Mouse (Mus musculus): ENCODE data around the gene Fbxo47.
"Not testable (repeated sequence)": the region's sequence is repeated elsewhere in the genome, so short reads cannot be mapped to it uniquely, and the experiment has no call there.

The Fbxo47 gene

GRCm38 (mm10) chr11:97880362-97880761, 3.6 kb downstream of the Fbxo47 start:
- DNase-seq (ENCODE audit: low spot score), result no peak

DNA sequence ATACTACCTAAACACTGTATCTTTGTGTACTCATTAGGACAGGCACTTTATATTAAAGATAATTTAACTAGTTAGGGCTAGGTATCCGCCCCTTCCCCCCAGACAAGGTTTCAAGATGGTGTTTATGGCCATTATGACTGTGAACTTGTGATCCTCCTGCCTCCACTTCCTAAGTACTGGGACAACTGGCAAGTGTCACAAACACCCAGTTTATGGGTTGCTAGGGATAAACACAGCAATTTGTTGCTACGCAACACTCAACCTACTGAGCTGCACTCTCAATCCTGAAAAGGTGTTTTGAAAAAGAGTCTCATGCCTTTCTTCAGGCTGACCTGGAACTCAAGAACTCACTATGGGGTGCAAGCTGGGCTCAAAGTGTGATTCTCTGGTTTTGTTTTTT, 6.6 kb downstream of the Fbxo47 start:
- DNase-seq (ENCODE audit: low spot score), result no peak

- DNase-seq (ENCODE audit: low spot score), result no peak
Observed at GRCm38 (mm10) chr11:97874396-97874795, 9.6 kb downstream of the Fbxo47 start.

DNA sequence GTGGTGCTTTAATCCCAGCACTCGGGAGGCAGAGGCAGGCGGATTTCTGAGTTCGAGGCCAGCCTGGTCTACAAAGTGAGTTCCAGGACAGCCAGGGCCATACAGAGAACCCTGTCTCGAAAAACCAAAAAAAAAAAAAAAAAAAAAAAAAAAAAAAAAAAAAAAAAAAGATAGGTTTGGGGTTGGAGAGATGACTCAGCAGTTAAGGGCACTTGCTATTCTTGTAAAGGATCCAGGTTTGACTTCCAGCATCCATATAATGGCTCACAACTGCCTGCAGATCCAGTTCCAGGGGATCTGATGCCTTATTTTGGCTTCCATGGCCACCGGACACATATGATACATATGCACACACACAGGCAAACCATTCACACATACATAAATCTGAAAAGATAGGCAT, 11.6 kb downstream of the Fbxo47 start:
- DNase-seq (ENCODE audit: low spot score), result not testable (repeated sequence)

DNA sequence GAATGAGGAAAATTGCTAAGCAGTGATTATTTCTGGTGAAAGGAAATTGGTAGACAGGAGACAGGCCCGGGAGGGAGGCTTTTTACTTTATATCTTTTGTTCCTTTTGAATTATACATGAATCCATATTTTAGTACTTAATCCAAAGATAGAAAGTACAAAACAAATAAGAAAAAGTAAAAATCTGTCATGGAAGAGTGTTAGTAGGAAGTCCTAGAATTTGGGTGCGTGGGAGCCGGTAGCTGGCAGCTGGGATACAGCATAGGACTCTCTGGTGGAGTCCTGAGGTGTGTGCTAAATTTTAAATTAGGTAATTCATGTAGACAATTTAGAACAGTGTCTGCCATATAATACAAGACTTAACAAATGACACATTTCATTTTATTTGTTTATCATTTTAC, 16.4 kb downstream of the Fbxo47 start:
- DNase-seq (ENCODE audit: low spot score), result no peak

- DNase-seq (ENCODE audit: low spot score), result no peak
Observed at GRCm38 (mm10) chr11:97866091-97866888, 17.7 kb downstream of the Fbxo47 start.

GRCm38 (mm10) chr11:97865421-97865820, 18.5 kb downstream of the Fbxo47 start:
- no peak for DNase-seq (ENCODE audit: low spot score)

DNA sequence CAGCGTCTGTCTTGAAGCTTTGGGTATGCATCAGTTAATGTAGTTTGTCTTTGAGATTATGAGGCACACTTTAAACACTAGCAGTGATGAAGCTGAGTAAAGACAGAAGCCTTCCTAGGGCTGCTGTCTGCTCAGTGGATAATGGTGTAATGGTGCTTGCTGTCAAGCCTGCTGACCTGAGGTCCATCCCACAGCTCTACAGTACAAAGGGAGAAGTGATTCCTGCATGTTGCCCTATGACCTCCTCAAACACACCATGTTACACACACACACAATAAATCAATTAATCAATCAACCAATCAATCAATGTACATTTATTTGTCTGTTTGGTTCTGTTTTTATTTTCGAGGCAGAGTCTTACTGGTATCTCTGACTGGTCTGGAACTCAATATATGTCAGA, 21.8 kb downstream of the Fbxo47 start:
- no peak for DNase-seq (ENCODE audit: low spot score)

DNA sequence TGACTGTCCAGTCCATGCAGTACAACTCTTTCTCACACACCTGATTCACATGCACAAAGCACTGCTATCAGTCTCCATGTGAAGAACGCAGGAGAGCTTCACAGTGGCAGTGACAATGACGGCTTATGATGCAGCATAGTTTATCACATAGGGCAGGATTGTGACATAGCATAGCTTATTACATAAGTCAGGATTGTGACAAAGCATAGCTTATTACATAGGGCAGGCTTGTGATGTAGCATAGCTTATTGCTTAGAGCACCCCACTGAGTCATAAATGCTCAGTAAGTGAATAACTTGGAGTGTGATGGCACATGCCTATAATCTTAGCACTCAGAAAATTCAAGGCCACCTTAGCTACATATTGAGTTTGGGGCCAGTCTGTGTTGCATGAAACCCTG, 28.5 kb downstream of the Fbxo47 start:
- DNase-seq (ENCODE audit: low spot score), result no peak

GRCm38 (mm10) chr11:97851601-97852000, 32.4 kb downstream of the Fbxo47 start:
- DNase-seq (ENCODE audit: low spot score), result no peak

DNA sequence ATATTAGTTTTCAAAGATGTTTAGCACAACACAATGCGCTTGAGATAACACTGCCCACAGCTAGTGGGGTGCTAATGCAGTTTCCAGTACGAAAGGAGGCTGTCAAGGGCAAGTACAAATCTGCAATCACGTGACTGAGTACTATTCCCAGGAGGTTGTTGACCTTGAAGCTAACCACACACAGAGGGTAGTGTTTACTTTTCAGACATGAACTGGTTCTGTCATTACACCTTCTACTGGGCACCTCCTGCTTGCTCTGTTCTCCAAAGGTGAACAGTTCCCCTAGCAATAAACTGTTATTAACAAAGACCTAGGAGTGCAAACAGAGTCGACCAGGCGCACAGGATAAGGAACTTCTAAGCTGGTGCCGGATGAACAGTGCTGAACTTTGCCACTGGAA, 33.6 kb downstream of the Fbxo47 start:
- no peak for DNase-seq (ENCODE audit: low spot score)

- DNase-seq (ENCODE audit: low spot score), result no peak
Observed at GRCm38 (mm10) chr11:97842001-97842400, 42.0 kb downstream of the Fbxo47 start.

GRCm38 (mm10) chr11:97840991-97841661, 42.8 kb downstream of the Fbxo47 start:
- DNase-seq (ENCODE audit: low spot score), result no peak

- no peak for DNase-seq (ENCODE audit: low spot score)
Observed at GRCm38 (mm10) chr11:97840539-97840954, 43.4 kb downstream of the Fbxo47 start, which contains the start of gene B230217C12Rik. B230217C12Rik (plus strand) TSS chr11:97840780.

DNA sequence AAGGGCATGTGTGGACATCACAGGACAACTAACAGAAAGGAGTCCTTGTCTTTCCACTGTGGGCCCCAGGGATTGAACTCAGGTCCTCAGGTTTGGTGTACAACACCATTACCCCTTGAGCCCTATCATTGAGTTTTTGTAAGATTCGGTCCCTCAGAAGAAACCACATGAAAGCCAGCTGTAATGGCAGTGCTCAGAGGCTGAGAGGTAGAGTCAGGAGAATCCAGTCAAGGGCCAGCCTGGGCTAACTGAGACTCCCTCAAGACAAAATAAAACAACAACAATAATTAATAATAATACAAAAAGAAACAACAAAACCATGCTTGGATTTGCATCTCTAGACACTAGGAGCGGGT, 43.8 kb downstream of the Fbxo47 start:
- no peak for DNase-seq (ENCODE audit: low spot score)

- no peak for DNase-seq (ENCODE audit: low spot score)
Observed at GRCm38 (mm10) chr11:97839441-97840134, 44.4 kb downstream of the Fbxo47 start.

- DNase-seq (ENCODE audit: low spot score), result no peak
Observed at GRCm38 (mm10) chr11:97838779-97839440, 45.0 kb downstream of the Fbxo47 start.

GRCm38 (mm10) chr11:97837641-97838149, 46.3 kb downstream of the Fbxo47 start:
- DNase-seq (ENCODE audit: low spot score), result no peak

DNA sequence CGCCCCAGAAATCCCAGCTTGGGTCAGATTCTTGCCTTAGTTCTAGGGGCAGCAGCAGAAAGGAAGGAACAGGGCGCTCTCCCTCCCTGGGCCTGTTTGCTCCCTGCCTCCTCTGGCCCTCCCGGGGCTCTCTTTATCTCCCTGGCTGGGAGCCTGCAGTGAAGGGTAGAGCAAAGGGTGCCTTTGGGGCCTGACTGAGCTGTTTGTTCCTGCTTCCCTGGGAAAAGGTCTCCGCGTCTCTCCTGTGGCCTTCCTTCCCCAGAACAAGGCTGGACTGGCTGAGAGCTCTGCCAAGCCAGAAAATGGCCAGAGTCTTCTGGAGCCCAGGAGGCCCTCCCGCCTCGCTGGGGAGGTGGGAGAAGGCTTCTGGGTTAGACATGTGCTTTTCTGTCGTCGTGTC, 46.9 kb downstream of the Fbxo47 start:
- not testable (repeated sequence) for DNase-seq (ENCODE audit: low spot score)

GRCm38 (mm10) chr11:97836541-97836940, 47.4 kb downstream of the Fbxo47 start:
- no peak for DNase-seq (ENCODE audit: low spot score)

DNA sequence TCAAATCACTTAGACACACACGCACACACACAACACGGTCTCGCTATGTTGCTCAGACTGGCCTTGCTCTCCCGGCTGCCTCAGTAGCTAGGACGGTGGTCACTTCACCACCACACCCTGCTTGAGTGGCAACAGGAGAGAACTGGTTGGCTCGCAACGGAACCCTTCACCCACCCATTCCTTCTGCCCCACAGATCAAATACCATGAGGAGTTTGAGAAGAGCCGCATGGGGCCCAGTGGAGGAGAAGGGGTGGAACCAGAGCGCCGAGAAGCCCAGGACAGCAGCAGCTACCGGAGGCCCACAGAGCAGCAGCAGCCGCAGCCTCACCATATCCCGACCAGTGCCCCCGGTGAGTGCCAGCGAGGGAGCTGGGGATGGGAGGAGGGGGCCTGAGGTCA, 50.6 kb downstream of the Fbxo47 start:
- DNase-seq (ENCODE audit: low spot score), result no peak

GRCm38 (mm10) chr11:97832001-97832400, 52.0 kb downstream of the Fbxo47 start:
- DNase-seq (ENCODE audit: low spot score), result no peak
